Mouse (Mus musculus): Measurements from ENCODE around the gene Igfbp1.

Gene Igfbp1

DNA sequence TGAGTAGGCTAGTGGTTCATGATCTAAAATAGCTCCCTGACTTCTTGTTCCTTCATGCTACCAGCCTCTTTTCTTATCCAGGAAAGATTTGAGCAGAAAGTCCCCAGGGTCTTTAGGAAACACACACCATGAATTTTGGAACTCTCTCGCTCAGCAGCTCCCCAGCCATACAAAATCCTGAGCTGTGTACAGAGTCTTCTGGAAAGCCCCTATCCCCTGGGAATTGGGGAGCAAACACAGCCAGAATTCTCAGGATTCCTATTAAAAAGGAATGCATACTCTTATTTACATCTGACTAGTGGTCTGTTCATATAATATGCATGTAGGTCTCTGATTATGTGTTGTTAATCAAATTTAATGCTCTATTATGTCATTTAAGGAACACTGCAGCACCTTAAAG, 36.9 kb downstream of the Igfbp1 start:
- DNase-seq (ENCODE audit: low spot score): no peak

DNA sequence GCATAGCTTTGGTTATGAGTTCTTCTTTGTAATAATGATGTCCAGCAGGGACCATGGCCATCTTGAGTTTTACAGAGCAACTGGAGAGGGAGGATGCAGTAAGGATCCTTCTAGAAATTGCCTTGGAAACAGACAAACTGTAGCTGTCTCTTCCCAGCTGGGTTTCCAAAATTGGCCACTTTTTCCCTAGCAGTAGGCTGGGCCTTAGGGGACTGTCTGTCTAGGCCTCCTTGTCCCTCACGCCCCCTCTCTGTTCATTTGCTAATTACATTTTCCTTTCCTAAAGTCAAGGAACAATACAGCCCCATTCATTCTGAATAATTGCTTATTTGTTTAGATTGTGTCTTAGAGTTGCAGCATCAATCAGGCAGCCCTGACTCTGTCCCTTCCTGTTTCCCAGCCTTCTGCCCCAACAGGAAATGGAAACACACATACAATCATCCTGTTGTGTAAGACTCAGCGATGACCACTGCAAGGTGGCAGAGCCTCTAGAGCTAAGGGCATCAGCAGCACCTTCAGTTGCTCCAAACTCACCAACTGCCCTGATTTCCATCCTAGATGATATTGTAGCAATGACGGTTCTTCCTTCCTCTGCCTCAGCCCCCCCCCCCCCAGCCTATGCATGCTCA, 37.5 kb downstream of the Igfbp1 start:
- no peak for DNase-seq (ENCODE audit: low spot score)

DNA sequence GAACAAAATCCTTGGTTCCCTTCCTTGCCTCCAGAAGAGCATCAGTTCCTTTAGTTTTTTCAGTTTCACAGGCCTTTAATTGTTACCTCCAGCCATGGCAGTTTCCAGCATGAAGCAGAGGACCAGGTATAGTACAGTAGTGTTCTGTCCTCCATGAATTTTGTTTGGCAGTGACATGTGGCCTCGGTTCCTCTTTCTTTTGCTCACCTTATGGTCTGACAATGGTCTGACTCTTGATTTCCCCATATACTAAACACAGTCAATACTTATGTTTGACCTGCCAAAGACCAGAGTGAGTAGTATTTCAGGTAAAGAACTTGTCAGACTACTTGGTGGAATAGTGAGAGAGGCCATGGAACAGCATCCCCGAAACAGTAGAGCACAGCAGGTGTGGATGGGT, 39.2 kb downstream of the Igfbp1 start:
- no peak for DNase-seq (ENCODE audit: low spot score)

DNA sequence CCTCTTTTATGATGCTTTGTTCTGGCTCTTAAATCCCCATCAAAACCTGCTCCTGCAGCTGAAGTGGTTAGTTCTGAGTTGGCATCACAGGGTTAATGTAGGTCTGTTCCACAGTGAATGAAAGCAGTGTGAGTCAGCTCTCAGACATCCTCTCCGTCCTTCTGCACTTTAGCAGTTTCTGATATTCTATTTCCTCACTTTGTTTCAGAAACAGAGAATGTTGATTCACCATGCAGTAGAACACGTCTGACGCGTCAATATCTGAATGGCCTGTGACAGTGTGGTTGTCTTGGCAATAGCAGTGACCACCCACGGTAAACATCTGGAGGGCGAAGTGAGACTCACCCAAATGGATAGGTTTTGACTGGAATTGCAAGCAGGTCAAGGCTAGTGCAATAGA, 40.1 kb downstream of the Igfbp1 start:
- DNase-seq (ENCODE audit: low spot score): no peak

DNA sequence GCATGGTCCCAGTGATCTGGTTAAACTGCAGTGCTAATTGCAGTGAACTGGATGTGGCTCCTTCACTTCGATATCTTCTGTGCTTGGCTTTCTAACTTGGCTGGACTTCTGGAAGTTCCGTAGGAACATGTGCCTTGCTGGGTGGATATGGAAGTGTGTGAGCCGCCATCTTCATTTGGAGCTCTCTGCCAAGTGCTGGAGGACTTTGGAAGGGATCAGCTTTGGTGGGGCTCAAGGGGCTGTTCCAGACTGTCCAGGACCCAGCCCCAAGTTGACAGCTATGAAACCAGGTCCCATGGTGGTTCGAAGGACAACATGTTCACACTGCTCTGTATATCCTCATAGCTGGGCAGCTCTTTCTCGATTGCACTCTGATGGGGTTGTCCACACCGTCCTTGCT, 41.0 kb downstream of the Igfbp1 start:
- no peak for DNase-seq (ENCODE audit: low spot score)

DNA sequence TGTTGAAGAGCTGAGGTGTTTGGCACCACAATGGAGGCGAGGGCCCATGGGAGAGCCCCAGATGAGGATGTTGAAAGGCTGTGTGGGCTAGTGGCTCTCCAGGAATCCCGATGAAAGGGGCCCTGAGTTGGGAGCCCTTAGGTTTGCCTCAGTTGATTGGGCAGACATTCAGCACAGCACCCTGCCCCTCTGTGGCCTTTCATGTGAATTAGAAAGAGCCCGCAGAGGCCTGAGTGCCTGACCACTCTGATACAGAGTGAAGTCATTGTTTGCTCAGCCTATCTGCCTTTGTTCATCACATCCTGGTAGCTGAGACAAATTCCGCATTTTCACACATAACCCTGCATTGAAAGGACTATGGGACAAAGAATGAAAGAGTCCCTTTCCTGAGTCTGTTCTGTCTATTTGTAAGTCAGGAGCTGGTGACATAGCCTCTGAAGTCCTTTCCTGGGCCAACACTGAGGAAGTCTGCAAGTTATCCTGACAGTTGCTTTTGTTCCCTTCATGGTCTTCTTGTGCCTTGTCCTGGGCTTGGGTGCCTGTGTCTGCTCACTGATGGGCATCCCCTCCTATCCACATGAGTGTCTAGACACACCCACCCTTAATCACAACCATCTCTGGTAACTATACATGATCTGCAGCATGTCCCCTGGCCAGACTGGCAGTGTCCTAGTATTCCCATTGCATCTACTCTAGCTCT, 41.6 kb downstream of the Igfbp1 start:
- no peak for DNase-seq (ENCODE audit: low spot score)

DNA sequence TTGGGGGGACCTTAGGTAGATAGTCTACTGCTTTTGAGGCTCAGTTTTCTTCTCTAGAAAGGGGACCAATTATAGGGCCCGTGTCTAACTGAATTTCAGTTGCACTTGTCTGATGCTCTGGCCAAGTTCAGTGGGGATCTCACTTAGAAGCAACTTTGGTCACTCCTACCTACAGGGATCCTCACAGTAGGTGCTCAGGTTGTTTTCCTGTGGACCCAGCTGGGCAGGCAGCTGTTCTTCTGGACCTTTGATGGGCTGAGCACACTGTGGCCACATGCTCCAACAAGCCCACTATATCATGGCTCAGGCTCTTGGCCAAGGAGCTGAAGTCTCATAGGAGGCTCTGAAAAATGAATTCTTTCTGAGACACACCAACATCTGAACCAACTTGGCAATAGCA, 47.2 kb downstream of the Igfbp1 start:
- no peak for DNase-seq (ENCODE audit: low spot score)

DNA sequence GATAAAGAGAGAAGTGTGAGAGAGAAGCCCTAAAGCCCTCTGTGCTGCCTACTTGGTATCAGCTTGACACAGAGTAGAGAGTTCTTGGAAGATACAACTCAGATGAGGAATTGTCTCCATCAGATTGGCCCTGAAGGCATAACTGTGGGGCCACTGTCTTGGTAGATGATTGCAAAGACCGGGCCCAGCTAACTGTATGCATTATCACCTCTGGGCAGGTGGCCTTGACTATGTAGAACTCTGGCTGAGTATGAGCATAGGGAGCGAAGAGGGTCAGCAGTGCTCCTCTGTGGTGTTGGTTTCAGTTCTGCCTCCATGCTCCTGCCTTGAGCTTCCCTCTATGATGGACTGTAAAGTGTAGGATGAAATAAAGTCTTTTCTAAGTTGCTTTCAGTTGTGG, 52.8 kb downstream of the Igfbp1 start:
- DNase-seq (ENCODE audit: low spot score): no peak

DNA sequence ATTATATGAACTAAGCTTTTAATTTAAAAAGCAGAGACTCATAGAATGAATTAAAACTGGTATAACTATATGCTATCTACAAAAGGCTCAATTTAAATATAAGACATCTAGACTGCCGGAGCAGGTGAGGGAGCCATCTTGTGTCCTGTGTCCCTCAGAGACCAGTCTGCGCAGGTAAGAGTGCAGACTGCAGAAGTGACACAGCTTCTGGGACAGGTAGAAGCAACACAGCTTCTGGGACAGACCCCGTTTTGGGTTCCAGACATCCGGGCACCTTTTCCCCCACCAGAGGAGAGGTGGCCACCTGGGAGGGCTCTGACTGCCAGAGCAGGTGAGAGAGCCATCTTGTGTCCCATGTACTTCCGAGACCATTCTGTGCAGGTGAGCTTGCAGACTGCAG, 53.3 kb downstream of the Igfbp1 start:
- no peak for DNase-seq (ENCODE audit: low spot score)
